Comparison of ENCODE assay signal across 8 mouse cellular contexts in genomic region chr8:105854303-105854702, GRCm38 (mm10). TPM values are rescaled to one million over a fixed set of nuclear protein-coding genes. Genes with fewer than 3 reads are reported as not detected.
DNase-seq lines count a peak whose midpoint lies in the region; ATAC-seq and TF ChIP-seq lines count a peak whose summit lies in the region.

No protein-coding gene starts in this region.

- no peak for ATAC-seq in heart, embryonic 13.5 days (ENCODE audit: extremely low read depth, insufficient number of reproducible peaks, low FRiP score, low TSS enrichment)
- no peak for ATAC-seq in forebrain, embryonic 13.5 days
- no peak for ATAC-seq in liver, embryonic 15.5 days (ENCODE audit: insufficient read depth)
- no peak for ATAC-seq in CD4-positive, CD25-positive, alpha-beta regulatory T cell, adult 4 months

- DNase-seq in heart, adult 9 months (ENCODE audit: low spot score in 2 of 2) = no peak
- no peak for DNase-seq in left cerebral cortex, adult 11 months (ENCODE audit: low spot score)
- DNase-seq in kidney, adult 18-20 months = no peak

- H3K9me3 ChIP-seq in heart, embryonic 13.5 days = no peaks in the 10 kb centered on the region
- no peaks in the 10 kb centered on the region for H3K9me3 ChIP-seq in E14TG2a.4 (ENCODE audit: low read length)
- H3K9me3 ChIP-seq in forebrain, embryonic 13.5 days (replicated peaks) = no peaks in the 10 kb centered on the region
- no peaks in the 10 kb centered on the region for H3K9me3 ChIP-seq in liver, embryonic 15.5 days (replicated peaks)

- 26% methylated on average over 8 of the region's 8 CpGs for WGBS in heart, embryonic 13.5 days
- WGBS in forebrain, embryonic 13.5 days = 23% methylated on average over 8 of the region's 8 CpGs
- WGBS in liver, embryonic 15.5 days (ENCODE audit: insufficient replicate concordance) = 24% methylated on average over 8 of the region's 8 CpGs

- H3K36me3 ChIP-seq in heart, embryonic 13.5 days = peaks cover 20% of the 10 kb centered on the region
- peaks cover 40% of the 10 kb centered on the region for H3K36me3 ChIP-seq in E14TG2a.4 (ENCODE audit: insufficient read depth, low read length)
- peaks cover 11% of the 10 kb centered on the region for H3K36me3 ChIP-seq in forebrain, embryonic 13.5 days (ENCODE audit: poor library complexity, severe bottlenecking)
- peaks cover 18% of the 10 kb centered on the region for H3K36me3 ChIP-seq in liver, embryonic 15.5 days (replicated peaks)

- peak overlapping the region; percentile 88 for H3K4me3 ChIP-seq in heart, embryonic 13.5 days
- H3K4me3 ChIP-seq in E14TG2a.4 (replicated peaks; ENCODE audit: low read length) = peak overlapping the region; percentile 93
- H3K4me3 ChIP-seq in forebrain, embryonic 13.5 days = peak overlapping the region; percentile 78
- peak overlapping the region; percentile 90 for H3K4me3 ChIP-seq in liver, embryonic 15.5 days (replicated peaks)

- H3K9ac ChIP-seq in heart, embryonic 13.5 days = peak overlapping the region; percentile 95
- H3K9ac ChIP-seq in forebrain, embryonic 13.5 days = peak overlapping the region; percentile 89
- peak overlapping the region; percentile 92; the same call in 1 of the 2 replicates for H3K9ac ChIP-seq in liver, embryonic 15.5 days

- peak overlapping the region; percentile 88; the same call in 1 of the 2 replicates for H3K27ac ChIP-seq in heart, embryonic 13.5 days (replicated peaks)
- peak overlapping the region; percentile 79 for H3K27ac ChIP-seq in forebrain, embryonic 13.5 days
- no peak overlapping the region for H3K27ac ChIP-seq in liver, embryonic 15.5 days (replicated peaks)

- peak overlapping the region; percentile 91 for H3K4me2 ChIP-seq in heart, embryonic 13.5 days
- peak overlapping the region; percentile 100 for H3K4me2 ChIP-seq in forebrain, embryonic 13.5 days
- peak overlapping the region; percentile 98 for H3K4me2 ChIP-seq in liver, embryonic 15.5 days

- H3K27me3 ChIP-seq in heart, embryonic 13.5 days (replicated peaks) = no peaks in the 10 kb centered on the region
- H3K27me3 ChIP-seq in E14TG2a.4 (ENCODE audit: insufficient read depth, low read length) = no peaks in the 10 kb centered on the region; the same call in 1 of the 2 replicates
- H3K27me3 ChIP-seq in forebrain, embryonic 13.5 days = no peaks in the 10 kb centered on the region
- H3K27me3 ChIP-seq in liver, embryonic 15.5 days = no peaks in the 10 kb centered on the region

- H3K4me1 ChIP-seq in heart, embryonic 13.5 days = peaks cover 52% of the 10 kb centered on the region
- H3K4me1 ChIP-seq in E14TG2a.4 (replicated peaks; ENCODE audit: low read depth, low read length) = peaks cover 75% of the 10 kb centered on the region
- H3K4me1 ChIP-seq in forebrain, embryonic 13.5 days = peaks cover 49% of the 10 kb centered on the region
- peaks cover 67% of the 10 kb centered on the region for H3K4me1 ChIP-seq in liver, embryonic 15.5 days (replicated peaks)

- no peak for TF ChIP-seq CTCF in E14TG2a.4 (conservative IDR thresholded peaks at IDR 0.05; ENCODE audit: low read length)

RNA-seq across cellular contexts. Expression of gene Thap11, which starts 0.6 kb away (rescaled TPM):
- 44.8 and 47.1 TPM in 2 replicates for polyA plus RNA-seq in heart, embryonic 13.5 days (2015; fragmentation: Nextera tagmentation; extraction: Ambion mirVana)
- 65.9 and 68.3 TPM in 2 replicates for polyA plus RNA-seq in forebrain, embryonic 13.5 days (2015; fragmentation: Nextera tagmentation; extraction: Ambion mirVana)
- 31.5 and 32.2 TPM in 2 replicates for polyA plus RNA-seq in liver, embryonic 15.5 days (2015; fragmentation: Nextera tagmentation; extraction: Ambion mirVana)
- polyA plus RNA-seq in CD4-positive, CD25-positive, alpha-beta regulatory T cell, adult 4 months (2017; shearing (Covaris generic)) = 1 to 10 TPM; 4.5 to 6.0 TPM

RNA-seq across cellular contexts. Expression of gene Cenpt, which starts 1.2 kb away (rescaled TPM):
- 37.1 and 40.5 TPM in 2 replicates for polyA plus RNA-seq in heart, embryonic 13.5 days (2015; fragmentation: Nextera tagmentation; extraction: Ambion mirVana)
- polyA plus RNA-seq in forebrain, embryonic 13.5 days (2015; fragmentation: Nextera tagmentation; extraction: Ambion mirVana) = 68.8 and 71.4 TPM in 2 replicates
- polyA plus RNA-seq in liver, embryonic 15.5 days (2015; fragmentation: Nextera tagmentation; extraction: Ambion mirVana) = 20.3 and 22.7 TPM in 2 replicates
- 10 to 100 TPM; 14.1 to 23.3 TPM for polyA plus RNA-seq in CD4-positive, CD25-positive, alpha-beta regulatory T cell, adult 4 months (2017; shearing (Covaris generic))

RNA-seq across cellular contexts. Expression of gene Nutf2, which starts 6.1 kb away (rescaled TPM):
- 177 and 212 TPM in 2 replicates for polyA plus RNA-seq in heart, embryonic 13.5 days (2015; fragmentation: Nextera tagmentation; extraction: Ambion mirVana)
- 254 and 295 TPM in 2 replicates for polyA plus RNA-seq in forebrain, embryonic 13.5 days (2015; fragmentation: Nextera tagmentation; extraction: Ambion mirVana)
- polyA plus RNA-seq in liver, embryonic 15.5 days (2015; fragmentation: Nextera tagmentation; extraction: Ambion mirVana) = 85.2 and 94.1 TPM in 2 replicates
- 10 to 100 TPM in 1 of 2 experiments, 1 to 10 TPM in 1; 9.9 to 48.7 TPM for polyA plus RNA-seq in CD4-positive, CD25-positive, alpha-beta regulatory T cell, adult 4 months (2017; shearing (Covaris generic))

RNA-seq across cellular contexts. Expression of gene Edc4, which starts 26.4 kb away (rescaled TPM):
- 28.9 and 30.6 TPM in 2 replicates for polyA plus RNA-seq in heart, embryonic 13.5 days (2015; fragmentation: Nextera tagmentation; extraction: Ambion mirVana)
- 46.4 and 56.9 TPM in 2 replicates for polyA plus RNA-seq in forebrain, embryonic 13.5 days (2015; fragmentation: Nextera tagmentation; extraction: Ambion mirVana)
- polyA plus RNA-seq in liver, embryonic 15.5 days (2015; fragmentation: Nextera tagmentation; extraction: Ambion mirVana) = 15.3 and 15.5 TPM in 2 replicates
- 10 to 100 TPM; 30.2 to 66.0 TPM for polyA plus RNA-seq in CD4-positive, CD25-positive, alpha-beta regulatory T cell, adult 4 months (2017; shearing (Covaris generic))

RNA-seq across cellular contexts. Expression of gene Tsnaxip1, which starts 26.8 kb away (rescaled TPM):
- 0.19 TPM in 1 of 2 replicates, not detected in the other for polyA plus RNA-seq in heart, embryonic 13.5 days (2015; fragmentation: Nextera tagmentation; extraction: Ambion mirVana)
- 0.43 and 1.00 TPM in 2 replicates for polyA plus RNA-seq in forebrain, embryonic 13.5 days (2015; fragmentation: Nextera tagmentation; extraction: Ambion mirVana)
- 0.07 and 0.22 TPM in 2 replicates for polyA plus RNA-seq in liver, embryonic 15.5 days (2015; fragmentation: Nextera tagmentation; extraction: Ambion mirVana)
- polyA plus RNA-seq in CD4-positive, CD25-positive, alpha-beta regulatory T cell, adult 4 months (2017; shearing (Covaris generic)) = under 1 TPM in 1 of 2 experiments, not detected in 1; 0.19 TPM
